Mouse (Mus musculus) neural tube, embryonic 10.5 days (tissue): ENCODE measurements at regions not wholly inside any gene's neighbourhood (a gene's known extent, or its start where the extent isn't known, plus 50 kb on each side); places are given as distances from the start of the nearest gene placed in this dataset.
A peak's percentile ranks its signal among the peaks of the same experiment; 100 is the strongest.

Experiments used
- DNase-seq: peaks from one replicate; pipeline ENCODE4 v3.0.0-alpha.2; 2017; ENCODE audit warnings: low spot score; ENCODE audit errors: extremely low spot score

DNA sequence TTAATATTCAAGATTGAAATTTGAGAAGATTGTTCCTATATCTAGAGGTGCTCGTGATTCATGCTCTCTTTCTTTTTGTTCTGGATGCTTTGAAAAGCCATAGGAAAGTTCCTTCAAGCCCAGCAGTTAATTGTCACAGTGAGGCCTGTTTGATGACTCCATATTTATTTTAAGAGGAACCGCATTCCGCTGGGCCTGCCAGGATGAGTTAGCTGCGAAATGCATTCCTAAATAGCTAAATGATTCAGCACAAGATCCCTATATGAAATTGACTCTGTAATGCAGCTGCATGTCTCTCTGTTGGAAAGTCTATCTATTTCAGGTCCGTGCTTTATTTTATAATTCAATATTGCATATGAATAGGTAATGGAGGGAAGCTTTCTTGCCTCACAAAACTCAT, 511.9 kb upstream of the Adgra3 start:
- DNase-seq, result no peak

GRCm38 (mm10) chr5:50551125-50551524, 492.3 kb upstream of the Adgra3 start:
- no peak for DNase-seq

DNA sequence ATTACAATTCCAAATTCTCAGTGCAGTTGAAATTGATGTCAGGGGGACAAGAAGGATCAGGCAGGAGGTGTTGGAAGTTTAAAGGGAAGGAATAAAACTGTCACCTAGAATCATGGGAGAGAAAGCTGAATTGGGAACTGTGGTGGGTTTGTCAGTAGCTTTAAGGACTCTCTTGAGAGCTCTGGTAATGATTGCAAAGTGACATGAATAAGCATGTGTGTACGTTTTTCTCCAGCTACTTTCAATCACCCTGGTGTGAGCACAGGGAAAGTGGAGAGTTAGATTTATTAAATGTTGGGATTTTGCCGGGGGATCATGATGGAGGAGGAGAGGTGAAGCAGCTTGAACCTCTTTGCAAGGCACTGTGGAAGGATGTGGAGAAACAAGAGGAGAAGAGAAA, 453.7 kb upstream of the Adgra3 start:
- DNase-seq, result no peak

GRCm38 (mm10) chr5:50509696-50510421, 451.1 kb upstream of the Adgra3 start:
- DNase-seq, result no peak

- no peak for DNase-seq
Measured at GRCm38 (mm10) chr5:50490223-50490622, 431.4 kb upstream of the Adgra3 start.

GRCm38 (mm10) chr5:50476985-50477384, 418.2 kb upstream of the Adgra3 start:
- DNase-seq, result peak; percentile 55

DNA sequence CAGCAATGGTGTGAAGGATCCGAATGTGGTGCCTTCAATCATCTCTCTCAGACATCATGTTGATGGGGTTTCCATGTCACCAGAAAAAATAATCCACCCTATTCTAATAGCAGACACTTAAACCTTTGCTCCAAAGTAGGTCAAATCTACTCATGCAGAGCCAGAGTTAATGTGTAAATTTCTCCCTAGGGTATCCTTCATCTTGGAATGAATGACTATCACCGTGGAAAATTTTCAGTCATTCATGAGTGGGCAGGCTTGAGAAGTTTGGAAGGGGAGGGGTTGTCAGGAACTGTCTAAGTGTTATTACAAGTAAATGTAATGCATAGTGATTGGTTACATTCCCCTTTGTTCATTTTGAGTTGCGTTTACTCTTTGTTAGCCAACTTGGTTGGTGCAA, 402.7 kb upstream of the Adgra3 start:
- no peak for DNase-seq

- no peak for DNase-seq
Measured at GRCm38 (mm10) chr5:50457621-50458020, 398.8 kb upstream of the Adgra3 start.

DNA sequence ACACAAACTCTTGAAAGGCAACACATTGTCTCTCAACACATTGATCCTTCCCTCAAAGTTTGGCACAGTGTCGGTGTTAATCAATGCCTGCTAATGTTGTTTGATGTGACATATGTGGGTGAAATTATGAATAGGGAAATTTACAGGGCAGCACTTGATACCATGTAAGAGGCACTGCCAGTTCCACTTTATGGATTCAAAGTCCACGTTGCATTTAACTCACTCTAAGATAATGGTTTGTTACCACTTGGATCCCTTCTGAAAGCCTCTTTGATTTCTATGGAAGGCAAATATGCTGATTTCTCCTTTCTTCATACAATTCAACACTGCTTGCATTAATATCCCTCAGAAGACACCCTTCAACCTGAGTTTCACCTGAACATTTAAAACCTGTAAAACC, 395.6 kb upstream of the Adgra3 start:
- no peak for DNase-seq

- no peak for DNase-seq
Measured at GRCm38 (mm10) chr5:50406923-50407322, 348.1 kb upstream of the Adgra3 start.

- DNase-seq, result no peak
Measured at GRCm38 (mm10) chr5:50406520-50406919, 347.7 kb upstream of the Adgra3 start.
